Mouse (Mus musculus): ENCODE data around the gene Atp5g1.

Atp5g1 gene

DNA sequence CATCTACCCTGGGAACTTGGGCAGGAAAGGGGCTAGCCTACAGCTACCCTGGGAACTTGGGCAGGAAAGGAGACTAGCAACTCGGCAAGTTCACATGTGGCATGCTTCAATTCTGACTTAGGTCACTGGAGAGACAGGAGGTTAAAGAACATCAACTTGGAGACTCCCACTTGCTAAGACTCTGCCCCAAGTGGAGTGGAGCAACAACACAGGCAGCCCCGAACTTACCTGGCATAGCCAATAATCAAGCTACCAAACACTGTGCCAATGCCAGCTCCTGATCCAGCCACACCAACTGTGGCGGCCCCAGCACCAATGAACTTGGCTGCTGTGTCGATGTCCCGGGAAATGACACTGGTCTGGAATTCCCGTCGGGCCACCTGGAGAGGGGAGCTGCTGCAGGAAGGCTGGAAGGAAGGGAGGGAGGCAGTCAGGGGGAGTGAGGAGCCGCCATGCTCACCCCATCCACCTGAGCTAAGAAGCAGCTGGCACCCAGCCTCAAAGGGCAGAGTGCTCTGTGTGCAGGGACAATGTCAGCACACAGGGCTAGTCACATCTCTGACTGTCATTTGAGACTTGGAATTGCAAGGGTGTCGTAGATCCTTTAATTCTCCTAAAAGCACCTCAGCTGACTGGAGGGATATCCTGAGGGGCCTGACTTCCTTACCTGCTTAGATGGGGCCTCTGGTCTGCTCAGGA, 2.0 kb downstream of the Atp5g1 start:
- in situ Hi-C loops (cut with MboI, MseI): no loop called here

DNA sequence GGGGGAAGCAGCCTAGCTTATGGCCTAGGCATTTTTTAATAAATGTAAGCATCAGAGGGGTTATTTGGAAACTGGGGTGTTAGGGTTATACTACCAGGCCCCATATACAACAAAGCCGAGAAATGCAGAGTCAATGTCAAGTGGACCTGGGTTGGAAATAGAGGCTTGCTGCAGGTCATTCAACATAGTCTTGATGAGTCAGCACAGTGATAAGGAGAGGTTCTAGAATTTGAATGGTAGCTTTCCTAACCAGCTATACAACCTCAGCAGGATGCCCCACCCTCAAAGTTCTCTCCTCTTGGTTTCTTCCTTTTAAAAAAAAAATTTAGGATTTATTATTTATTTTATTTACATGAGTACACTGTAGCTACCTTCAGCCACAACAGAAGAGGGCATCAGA, 4.5 kb downstream of the Atp5g1 start:
- in situ Hi-C loops (cut with MboI, MseI): no loop called here

DNA sequence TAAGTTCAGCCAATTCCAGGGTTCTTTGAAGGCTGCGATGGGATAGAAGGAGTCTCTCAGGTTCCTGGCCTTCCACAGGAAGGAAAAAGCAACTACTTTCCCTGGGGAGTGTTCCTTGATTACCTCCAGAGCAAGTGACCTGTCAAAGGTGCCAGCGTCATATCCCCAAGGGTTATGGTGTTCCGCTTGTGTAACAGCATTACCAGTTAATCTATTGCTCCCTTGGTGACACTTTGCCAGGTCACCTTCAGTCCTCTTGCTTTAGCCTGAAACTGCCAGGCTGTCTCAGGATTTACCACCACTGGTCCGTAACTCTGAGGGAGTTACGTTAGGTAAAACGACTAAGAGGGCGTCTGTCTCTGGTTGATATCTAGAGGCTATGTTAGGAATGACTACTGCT, 5.1 kb downstream of the Atp5g1 start:
- in situ Hi-C loops (cut with MboI, MseI): no loop called here

DNA sequence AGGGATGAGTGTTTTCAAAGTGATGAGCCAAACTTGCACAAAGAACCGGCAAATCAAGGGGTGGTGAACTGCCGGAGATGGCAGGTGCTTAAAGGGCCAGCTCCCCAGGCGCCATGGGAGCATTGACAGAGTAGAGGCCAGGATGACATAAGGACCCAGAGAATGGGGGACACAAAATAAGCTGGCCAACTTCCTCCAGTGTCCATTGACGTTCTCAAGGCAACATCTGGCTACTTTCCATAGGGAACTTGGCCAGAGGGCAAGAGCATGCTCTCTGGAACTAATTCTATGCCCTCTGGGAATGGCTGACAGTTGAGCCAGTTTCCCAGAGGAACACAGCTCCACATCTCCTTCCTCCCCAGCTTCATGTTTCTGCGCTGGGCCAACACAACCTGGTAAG, 7.2 kb downstream of the Atp5g1 start:
- in situ Hi-C loops (cut with MboI, MseI): no loop called here

DNA sequence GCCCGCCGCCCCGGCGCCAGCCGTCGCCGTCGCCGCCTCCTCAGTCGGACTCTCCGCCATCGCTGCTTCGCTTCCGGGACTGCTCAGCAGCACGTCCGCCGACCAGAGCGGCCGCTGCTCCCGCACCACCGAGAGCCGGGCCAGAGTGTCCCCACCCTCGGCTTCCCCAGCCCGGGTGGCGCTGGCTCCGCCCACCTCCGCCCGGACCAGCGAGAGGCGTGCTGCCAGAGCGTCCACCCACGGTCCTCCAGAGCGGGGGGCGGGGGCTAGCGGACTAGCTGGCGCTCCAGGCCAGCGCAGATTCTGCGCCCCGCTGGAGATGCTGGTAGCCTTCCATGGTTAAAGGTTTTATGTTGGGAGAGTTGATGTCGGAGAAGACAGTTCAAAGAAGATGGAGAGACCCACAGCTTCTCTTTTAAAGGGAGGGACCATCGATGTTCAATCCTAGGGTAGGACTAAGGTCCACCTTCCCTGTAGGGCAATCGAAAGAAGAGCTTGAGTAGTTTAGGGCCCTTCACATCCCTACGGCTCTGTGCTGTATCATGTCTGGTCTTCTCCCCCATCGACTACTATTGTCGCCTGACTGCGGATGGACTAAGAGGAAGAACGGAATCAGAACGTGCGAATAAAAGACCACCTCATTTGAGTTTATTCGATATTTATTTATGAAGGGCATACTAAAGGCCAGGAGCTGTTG, 10.1 kb downstream of the Atp5g1 start, which contains the start of gene Ube2z:
TSS of gene Ube2z (minus strand) at position 174 of the 697 bp plus-strand sequence.
- in situ Hi-C loops (cut with MboI, MseI): no loop called here

DNA sequence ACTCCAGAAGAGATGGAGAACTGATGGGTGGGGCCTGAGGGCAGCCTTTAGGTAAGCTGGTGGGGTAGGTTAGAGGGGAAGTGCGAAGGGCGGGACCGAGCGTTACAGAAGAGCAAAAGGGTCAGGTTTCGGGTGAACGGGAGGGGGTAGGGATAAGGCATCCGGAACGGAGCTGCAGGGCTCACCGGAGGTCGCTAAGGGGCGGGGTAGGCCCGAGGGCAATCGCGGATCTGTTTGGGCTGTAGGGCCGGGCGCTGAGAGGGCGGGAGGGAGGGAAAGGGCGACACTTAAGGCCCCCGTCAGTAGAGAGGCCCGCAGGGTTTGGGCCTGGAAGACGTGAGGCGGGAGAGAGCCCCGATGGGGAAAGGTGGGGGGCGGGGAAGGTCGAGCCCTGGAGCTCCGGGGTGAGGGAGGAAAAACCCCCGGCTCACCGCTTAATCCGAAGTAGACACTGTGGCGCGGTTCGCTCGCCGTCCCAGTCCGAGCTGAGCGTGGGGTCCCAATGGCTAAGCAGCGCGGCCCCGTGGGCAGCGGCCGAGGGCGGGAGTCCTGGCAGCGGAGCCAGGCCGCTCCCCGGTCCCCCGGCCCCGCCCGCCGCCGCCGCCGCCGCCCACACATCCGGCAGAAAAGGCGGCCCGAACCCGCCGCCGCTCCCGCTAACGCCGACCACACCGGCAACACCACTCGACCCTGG, 10.8 kb downstream of the Atp5g1 start:
- in situ Hi-C loops (cut with MboI, MseI): no loop called here

DNA sequence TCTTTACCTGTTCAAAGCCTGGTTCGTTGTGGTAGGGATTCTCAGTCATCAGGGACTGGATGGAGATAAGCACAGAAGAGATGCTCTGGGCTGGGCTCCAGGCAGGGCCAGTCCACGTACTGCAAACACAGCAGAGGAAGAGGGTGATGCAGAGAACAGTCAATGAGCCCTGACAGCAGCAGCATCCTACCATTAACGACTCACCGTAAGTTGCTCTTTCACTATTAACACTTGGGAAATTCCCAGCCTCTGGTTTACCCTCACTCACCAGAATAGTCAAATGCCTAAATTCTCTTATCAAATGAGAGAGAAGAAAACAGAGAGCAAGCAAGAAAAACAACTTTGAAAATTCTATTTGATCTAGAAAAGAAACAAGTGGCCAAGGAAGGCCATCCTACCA, 17.2 kb downstream of the Atp5g1 start:
- in situ Hi-C loops (cut with MboI, MseI): no loop called here

DNA sequence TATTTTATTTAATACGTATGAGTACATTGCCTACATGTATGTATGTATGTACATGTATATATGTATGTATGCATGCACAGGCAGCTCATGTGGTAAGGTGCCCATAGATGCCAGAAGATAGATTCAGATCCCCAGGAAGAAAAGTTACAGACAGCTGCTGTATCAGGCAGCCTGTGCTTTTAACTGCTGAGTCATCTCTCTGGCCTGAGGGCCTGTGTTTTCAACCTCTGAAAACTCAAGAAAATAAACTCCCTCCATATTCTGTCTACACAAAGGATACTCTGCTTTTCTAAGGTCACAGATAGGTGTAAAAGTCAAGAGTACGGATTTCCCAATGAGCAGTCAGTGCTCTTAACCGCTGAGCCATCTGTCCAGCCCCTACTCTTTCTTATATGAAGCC, 24.6 kb downstream of the Atp5g1 start:
- in situ Hi-C loops (cut with MboI, MseI): no loop called here

DNA sequence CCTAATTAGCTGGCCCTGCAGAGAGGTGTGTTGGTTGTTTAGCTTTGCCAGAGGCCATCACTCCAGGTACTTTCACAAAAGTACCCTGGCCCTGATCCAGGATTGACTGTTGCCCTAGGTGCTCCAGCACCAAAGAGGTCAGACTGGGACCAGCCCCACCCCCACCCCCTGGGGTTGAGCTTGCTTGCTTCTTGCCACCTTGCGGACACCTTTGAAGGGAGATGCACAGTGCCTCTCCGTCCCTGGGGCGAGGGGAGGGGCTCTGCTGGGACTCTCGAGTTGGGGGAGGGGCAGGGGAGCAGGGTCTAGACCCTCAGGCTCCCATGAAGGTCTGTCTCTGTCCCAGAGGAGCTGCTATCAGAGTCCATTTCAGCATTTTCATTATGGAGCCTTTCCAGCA, 25.5 kb downstream of the Atp5g1 start:
- in situ Hi-C loops (cut with MboI, MseI): no loop called here

DNA sequence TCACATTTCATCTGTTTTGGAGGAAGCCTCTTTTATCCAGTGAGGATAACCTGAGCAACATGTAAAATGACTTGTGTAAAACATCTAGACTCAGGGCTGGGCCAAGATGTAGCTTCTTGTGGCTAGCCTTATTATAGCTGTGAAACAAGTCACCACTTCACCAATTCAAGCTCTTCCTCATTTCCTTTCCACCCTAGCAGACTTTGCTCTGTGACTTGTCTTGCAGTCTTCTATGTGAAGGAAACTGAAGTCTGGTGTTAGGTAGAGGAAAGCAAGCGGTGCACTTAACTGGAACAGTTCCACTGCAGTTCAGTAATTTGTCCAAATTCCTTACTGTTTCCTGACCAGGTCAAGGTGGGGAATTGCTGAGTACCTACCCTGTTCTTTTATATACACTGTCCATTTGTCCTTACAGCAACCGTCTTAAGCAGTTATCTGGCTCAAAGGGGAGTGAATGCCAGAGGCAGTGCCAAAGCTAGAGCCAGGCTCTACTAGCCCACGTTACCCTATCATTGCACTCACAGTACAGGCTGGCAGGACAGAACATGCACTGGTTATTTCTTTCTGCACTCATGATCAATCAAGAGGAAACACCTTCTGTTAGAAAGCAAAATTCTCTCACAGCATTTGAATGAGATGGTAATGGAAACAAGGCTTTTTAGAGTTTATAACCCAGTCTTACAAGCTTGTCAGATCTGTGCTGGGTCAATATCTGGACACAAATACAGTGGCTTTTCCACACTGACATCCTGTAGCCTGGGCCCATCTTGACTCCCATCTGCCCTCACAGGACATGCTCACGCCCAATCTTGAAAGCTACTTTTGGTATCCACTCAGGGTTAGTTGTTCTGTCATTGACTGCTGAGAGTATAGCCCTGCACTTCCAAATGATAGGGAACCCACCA, 27.7 kb downstream of the Atp5g1 start:
- in situ Hi-C loops (cut with MboI, MseI): no loop called here

DNA sequence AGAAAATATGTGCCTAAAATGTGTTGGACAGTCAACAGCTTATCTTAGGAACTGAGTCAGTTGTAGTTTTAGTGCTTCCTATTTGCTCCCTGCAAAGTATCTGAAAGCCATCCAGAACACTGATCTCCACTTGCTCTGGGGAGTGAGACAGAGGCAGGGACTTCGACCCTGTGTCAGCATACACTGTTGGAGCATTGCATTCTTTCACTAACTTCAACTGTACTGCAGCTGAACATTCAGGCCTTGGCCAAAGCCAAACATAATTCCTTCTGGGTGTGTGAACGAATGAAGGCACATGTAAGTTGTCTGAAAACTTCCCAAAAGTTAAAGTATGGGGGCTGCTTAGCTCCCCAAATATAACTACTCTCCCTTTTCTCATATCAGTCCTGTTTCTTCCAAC, 28.7 kb downstream of the Atp5g1 start:
- in situ Hi-C loops (cut with MboI, MseI): no loop called here

DNA sequence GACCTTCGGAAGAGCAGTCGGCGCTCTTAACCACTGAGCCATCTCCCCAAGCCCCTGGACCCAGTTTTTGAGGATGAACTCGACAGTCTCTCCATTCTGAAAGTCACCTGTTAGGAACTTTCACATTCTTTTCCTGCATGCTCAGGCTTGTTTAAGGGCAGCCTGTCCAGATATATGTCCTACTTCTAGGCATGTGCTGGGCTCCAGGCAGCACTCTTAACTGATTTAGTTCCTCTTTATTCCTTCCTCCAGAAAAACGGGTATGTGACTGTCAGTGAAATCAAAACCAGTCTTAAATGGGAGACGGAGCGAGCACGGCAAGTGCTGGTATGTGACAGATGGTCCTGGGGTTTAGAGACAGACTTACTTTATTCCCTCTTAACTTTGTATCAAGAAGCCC, 29.4 kb downstream of the Atp5g1 start:
- in situ Hi-C loops (cut with MboI, MseI): no loop called here

DNA sequence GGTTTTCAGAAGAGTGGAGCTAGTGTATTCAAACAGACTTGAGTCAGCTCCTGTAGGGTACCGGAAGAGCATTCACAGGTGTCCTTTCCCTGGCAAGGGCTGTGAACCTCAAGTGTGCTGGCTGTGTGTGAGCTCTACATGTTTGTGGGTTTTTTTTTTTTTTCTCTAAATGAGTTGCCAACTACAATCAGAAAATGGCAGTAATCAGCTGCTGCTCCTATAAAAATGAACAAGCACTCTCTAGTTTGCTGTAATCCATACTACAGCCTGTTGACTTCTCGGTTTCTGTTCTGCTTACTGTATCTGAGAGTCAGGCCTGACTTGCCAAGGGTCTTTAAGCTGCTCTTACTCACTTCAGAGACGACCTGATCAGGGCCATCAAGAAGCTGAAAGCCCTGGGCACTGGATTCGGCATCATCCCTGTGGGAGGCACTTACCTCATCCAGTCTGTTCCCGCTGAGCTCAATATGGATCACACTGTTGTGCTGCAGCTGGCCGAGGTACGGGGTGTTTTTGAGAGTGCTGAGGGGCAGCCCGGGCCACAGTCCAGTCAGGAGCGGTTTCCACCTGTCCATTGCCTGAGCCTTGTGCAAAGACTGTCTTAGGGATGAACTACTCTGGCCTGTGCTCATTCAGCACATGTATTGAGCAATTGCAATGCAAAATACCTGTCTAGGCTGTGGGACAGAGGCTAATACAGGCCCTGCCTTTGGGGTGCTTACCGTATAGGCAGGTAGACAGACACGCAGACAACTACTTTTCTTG, 30.5 kb downstream of the Atp5g1 start:
- in situ Hi-C loops (cut with MboI, MseI): no loop called here

DNA sequence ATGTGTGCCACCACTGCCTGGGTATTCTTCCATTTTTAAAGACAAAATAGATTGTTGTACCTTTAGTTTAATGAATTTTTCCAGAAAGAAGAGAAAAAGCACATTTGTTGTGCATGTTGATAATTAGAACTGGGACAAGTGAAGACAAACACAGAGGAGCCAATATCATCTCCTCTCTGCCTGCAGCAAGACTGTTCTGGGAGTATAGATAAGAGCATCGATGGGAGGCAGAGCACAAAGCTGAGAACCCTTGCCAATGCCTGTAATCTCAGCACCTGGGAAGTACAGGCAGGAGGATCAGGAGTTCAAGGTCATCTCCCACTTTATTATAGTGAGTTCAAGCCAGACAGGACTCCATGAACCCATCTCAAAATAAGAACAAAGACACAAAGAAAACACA, 36.9 kb downstream of the Atp5g1 start:
- in situ Hi-C loops (cut with MboI, MseI): no loop called here

DNA sequence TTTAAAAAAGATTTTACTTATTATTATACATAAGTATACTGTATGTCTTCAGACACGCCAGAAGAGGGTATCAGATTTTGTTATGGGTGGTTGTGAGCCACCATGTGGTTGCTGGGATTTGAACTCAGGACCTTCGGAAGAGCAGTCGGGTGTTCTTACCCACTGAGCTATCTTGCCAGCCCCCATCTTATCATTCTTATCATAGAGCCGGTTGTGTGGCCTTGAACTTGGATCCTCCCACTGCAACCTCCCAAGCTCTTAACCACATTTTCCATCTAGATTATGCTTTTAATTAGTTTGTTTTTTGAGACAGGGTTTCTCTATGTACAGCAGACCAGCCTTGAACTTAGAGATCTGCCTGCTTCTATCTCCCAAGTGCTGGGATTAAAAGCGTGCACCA, 38.0 kb downstream of the Atp5g1 start:
- in situ Hi-C loops (cut with MboI, MseI): no loop called here

DNA sequence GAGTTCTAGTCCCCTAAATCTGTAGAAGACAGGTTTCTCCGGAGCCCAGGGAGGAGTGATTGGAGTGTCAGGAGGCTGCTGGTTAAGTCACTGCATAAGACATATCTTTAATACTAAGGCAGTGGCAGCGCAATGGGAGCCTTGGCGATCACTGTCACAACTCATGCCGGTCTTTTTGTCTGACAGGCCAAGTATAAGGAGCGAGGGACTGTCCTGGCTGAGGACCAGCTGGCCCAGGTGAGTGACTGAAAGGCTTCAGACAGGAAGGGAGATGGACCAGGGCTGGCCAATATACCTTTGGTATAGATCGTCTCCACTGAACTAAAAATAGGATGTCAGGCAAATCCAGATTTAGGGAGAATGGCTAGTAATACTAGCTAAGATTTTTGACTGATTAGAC, 40.3 kb downstream of the Atp5g1 start:
- in situ Hi-C loops (cut with MboI, MseI): no loop called here

DNA sequence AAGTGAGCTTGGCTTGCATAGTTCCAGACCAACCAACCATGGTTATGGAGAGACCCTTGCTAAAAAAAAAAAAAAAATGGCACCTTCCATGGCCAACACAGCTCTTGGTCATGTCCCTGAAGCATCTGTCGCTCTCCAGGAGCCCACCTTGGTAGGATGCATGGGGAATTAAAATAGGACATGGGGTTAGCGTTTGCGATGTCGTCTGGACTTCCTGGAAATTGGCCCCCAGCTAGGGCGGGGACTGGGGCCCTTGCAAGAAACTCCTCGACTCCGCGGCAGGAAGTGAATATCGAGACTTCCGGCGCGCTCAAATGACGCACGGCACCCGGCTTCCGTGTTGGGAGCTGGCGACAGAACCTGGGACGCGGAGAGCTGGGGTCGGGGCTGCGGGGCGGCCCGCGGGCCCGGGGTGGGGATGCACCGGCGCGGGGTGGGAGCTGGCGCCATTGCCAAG, 40.8 kb downstream of the Atp5g1 start, which contains the start of gene Snf8:
TSS of gene Snf8 (plus strand) at position 290 of the 457 bp plus-strand sequence.
- in situ Hi-C loops (cut with MboI, MseI): no loop called here

DNA sequence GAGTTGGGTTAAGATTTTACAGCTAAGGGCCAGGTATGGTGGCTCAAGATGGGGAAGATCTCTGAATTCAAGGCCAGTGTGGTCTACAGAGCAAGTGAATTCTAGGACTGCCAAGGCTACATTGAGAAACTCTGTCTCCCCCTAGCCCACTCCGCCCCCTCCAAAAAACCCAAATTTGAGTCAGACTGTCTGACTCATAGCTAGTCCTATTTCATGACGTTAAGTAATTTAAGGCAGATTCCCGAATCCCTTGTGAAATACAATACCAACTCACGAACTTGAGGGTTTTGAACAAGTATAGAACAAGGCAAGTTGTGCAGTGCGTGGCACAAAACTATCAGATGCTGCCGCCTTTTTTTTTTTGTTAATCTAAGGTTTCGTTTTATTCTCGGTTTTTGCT, 41.4 kb downstream of the Atp5g1 start:
- in situ Hi-C loops (cut with MboI, MseI): no loop called here

DNA sequence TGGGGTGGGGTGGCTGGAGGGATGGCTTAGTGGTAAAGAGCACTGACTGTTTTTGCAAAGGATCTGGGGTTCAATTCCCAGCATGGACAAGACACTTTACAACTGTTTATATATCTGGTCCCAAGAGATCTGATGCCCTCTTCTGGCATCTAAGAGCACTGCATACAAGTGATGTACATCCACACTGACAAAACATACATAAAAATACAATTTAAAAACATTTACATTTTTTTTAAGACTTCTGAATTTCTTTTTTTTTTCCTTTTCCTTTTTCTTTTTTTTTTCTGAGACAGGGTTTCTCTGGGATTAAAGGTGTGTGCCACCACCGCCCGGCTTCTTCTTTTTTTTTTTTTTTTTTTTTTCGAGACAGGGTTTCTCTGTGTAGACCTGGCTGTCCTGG, 42.2 kb downstream of the Atp5g1 start:
- in situ Hi-C loops (cut with MboI, MseI): no loop called here

DNA sequence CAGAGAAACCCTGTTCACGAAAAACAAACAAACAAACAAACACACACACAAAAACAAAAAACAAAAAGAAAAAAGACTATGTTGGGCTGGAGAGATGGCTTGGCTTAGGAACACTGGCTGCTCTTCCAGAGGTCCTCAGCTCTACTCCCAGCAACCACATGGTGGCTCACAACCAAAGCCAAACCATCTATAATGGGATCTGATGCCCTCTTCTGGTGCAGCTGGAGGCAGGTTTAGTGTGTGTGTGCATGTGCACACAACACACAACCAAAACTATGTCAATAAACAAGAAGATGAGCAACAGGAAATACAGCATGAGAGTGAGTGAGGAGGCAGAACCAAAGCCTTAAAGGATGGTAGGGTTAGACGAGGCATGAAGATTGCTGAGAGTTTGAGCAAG, 43.8 kb downstream of the Atp5g1 start:
- in situ Hi-C loops (cut with MboI, MseI): no loop called here

DNA sequence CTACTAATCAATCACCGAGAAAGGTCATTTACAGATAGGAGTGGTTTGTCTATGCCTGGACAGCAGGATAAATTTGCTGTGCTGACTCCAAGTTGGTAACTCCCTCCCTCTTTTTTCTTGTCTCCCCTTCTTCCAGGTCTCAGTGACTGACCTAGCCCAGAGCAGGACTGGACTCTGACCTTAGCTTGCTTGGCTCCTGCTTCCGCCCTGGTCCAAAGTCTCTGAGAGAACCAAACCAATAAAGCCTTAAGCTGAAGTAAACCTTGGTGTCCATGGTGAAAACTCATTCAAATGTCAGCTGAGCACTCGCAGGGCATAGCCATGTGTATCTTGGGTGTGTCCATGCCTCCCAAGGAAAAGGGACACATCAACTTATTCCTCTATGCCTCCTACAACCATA, 44.9 kb downstream of the Atp5g1 start:
- in situ Hi-C loops (cut with MboI, MseI): no loop called here
